Mouse (Mus musculus) bone marrow macrophage, adult 2 months (primary cell): Measurements from ENCODE around the gene Klhl33. TPM values are rescaled to one million over a fixed set of nuclear protein-coding genes. Genes with fewer than 3 reads are reported as not detected.
A peak's percentile ranks its signal among the peaks of the same experiment; 100 is the strongest.
"Not testable (repeated sequence)": the region's sequence is repeated elsewhere in the genome, so short reads cannot be mapped to it uniquely, and the experiment has no call there.

ENCODE experiments used
- H3K27ac ChIP-seq: 2 replicates; pipeline ENCODE4 v1.5.1; 2012; ENCODE audit warnings: low read depth, low read length; ENCODE audit not compliant: insufficient read depth
- H3K4me1 ChIP-seq: 2 replicates; pipeline ENCODE4 v1.6.1; 2012; ENCODE audit warnings: low read length; ENCODE audit not compliant: control insufficient read depth, insufficient read depth
- H3K4me3 ChIP-seq: 2 replicates; pipeline ENCODE4 v1.5.1; 2012; ENCODE audit warnings: mild to moderate bottlenecking, low read length, moderate library complexity; ENCODE audit not compliant: insufficient read depth
- CTCF ChIP-seq: IDR thresholded peaks from 2 replicates; pipeline ENCODE4 v1.5.1; 2012; ENCODE audit warnings: low read depth, mild to moderate bottlenecking, low read length, moderate library complexity
- POLR2A ChIP-seq: IDR thresholded peaks from 2 replicates; pipeline ENCODE4 v1.6.1; 2012; ENCODE audit warnings: mild to moderate bottlenecking, low read depth, low read length, borderline replicate concordance
- polyA plus RNA-seq: library from polyadenylated mRNA; stranded (reverse); fragments of >200 nt; gene quantifications from 2 replicates; pipeline ENCODE4 v1.2.4, GENCODE M21; 2012; ENCODE audit not compliant: missing spikeins, insufficient read depth, insufficient read length

Gene Klhl33
- polyA plus RNA-seq, 1 experiment, result 2.1 TPM

GRCm38 (mm10) chr14:50904828-50905129 is 7.5 kb upstream of the Klhl33 start:
- Histone ChIP-seq H3K4me3 (no peak overlapping the region), H3K27ac (no peak overlapping the region), H3K4me1 (peaks cover 30% of the 10 kb centered on the region)
- TF ChIP-seq POLR2A, result no peak
- TF ChIP-seq CTCF, result no peak

- H3K27ac ChIP-seq, result no peak overlapping the region
- H3K4me1 ChIP-seq, result peaks cover 26% of the 10 kb centered on the region
- TF ChIP-seq CTCF, result no peak
- TF ChIP-seq POLR2A, result no peak
- H3K4me3 ChIP-seq, result no peak overlapping the region
These were observed 6.9 kb upstream of the Klhl33 start for GRCm38 (mm10) chr14:50903973-50904827.

GRCm38 (mm10) chr14:50897992-50898391 is 685 bp upstream of the Klhl33 start:
- Histone ChIP-seq H3K4me1 (peaks cover 40% of the 10 kb centered on the region), H3K27ac (peak overlapping the region; percentile 97)
- not testable (repeated sequence) for H3K4me3 ChIP-seq

GRCm38 (mm10) chr14:50896747-50897373 is 447 bp downstream of the Klhl33 start:
- Histone ChIP-seq H3K4me3 (peak overlapping the region; percentile 54), H3K4me1 (peaks cover 49% of the 10 kb centered on the region), H3K27ac (peak overlapping the region; percentile 97)
- no peak for TF ChIP-seq POLR2A
- no peak for TF ChIP-seq CTCF

- H3K27ac ChIP-seq, result peak overlapping the region; percentile 97
- peaks cover 50% of the 10 kb centered on the region for H3K4me1 ChIP-seq
- H3K4me3 ChIP-seq, result peak overlapping the region; percentile 54
- TF ChIP-seq CTCF, result no peak
These were observed 1.1 kb downstream of the Klhl33 start for GRCm38 (mm10) chr14:50895985-50896746.

- Histone ChIP-seq H3K27ac (peak overlapping the region; percentile 72), H3K4me3 (no peak overlapping the region)
- no peak for TF ChIP-seq CTCF
- TF ChIP-seq POLR2A, result no peak
These were observed 1.9 kb downstream of the Klhl33 start for GRCm38 (mm10) chr14:50895407-50895806.

GRCm38 (mm10) chr14:50892541-50893459 is 4.5 kb downstream of the Klhl33 start:
- H3K4me3 ChIP-seq, result peak overlapping the region; percentile 29
- peak overlapping the region; percentile 84 for H3K27ac ChIP-seq
- H3K4me1 ChIP-seq, result peaks cover 49% of the 10 kb centered on the region
- TF ChIP-seq POLR2A (no peak), CTCF (no peak)

More at GRCm38 (mm10) chr14:50895407-50895806, 1.9 kb downstream of the Klhl33 start:
- peaks cover 50% of the 10 kb centered on the region for H3K4me1 ChIP-seq

GRCm38 (mm10) chr14:50892091-50892490 is 5.2 kb downstream of the Klhl33 start:
- Histone ChIP-seq H3K4me1 (peaks cover 43% of the 10 kb centered on the region), H3K27ac (peak overlapping the region; percentile 84), H3K4me3 (peak overlapping the region; percentile 29)
- TF ChIP-seq CTCF, result no peak
- TF ChIP-seq POLR2A, result no peak

- peaks cover 39% of the 10 kb centered on the region for H3K4me1 ChIP-seq
- H3K27ac ChIP-seq, result no peak overlapping the region
- no peak overlapping the region for H3K4me3 ChIP-seq
- no peak for TF ChIP-seq CTCF
- TF ChIP-seq POLR2A, result no peak
These were observed 5.7 kb downstream of the Klhl33 start for GRCm38 (mm10) chr14:50891621-50892020.
